Mouse (Mus musculus) stomach, postnatal 0 days (tissue): ENCODE results near the gene Frmpd4.

ENCODE experiments used
- CTCF ChIP-seq: IDR thresholded peaks from 2 replicates; pipeline ENCODE4 v1.5.1; 2016; ENCODE audit warnings: antibody characterized with exemption, low read depth, mild to moderate bottlenecking, moderate library complexity
- EP300 ChIP-seq: optimal IDR thresholded peaks from 2 replicates; pipeline ENCODE3; 2016; ENCODE audit warnings: antibody characterized with exemption

DNA sequence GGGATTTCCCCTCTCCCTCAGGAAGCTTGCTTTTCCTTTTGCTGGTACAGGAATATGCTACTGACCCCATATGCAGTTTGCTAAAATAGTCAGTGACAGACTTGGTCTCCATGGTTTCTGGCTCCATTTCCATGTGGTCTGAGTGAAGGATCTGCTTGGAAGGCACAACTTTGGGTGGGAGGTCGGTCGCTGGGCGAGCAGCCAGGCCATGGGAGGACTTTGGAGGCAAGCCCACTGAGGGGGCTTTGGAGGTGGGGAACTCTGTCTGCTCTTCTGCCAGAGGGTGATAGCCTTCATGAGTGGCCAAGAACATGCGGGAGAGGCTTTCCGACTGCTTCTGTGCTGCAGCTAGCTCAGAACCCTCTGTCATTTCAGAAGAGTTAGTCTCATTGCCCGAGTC, 1099.4 kb downstream of the Frmpd4 start:
- no peak for TF ChIP-seq CTCF
- no peak for TF ChIP-seq EP300
